Mouse (Mus musculus): ENCODE results near the gene Yrdc. TPM values are rescaled to one million over a fixed set of nuclear protein-coding genes. Genes with fewer than 3 reads are reported as not detected.

Gene Yrdc
- total RNA-seq (2022), result 10 to 100 TPM; 34.1 to 42.4 (median 40.9) TPM

GRCm38 (mm10) chr4:124850261-124850913 lies at the start of gene Yrdc:
Gene Yrdc, plus strand, starts transcription at chr4:124850679.
- DNase-seq (ENCODE audit: low spot score in 2 of 2), result peak; percentile 89 to 91

GRCm38 (mm10) chr4:124801552-124802308 lies 48.7 kb upstream of the Yrdc start, which contains the start of gene Mtf1:
Gene Mtf1, plus strand, starts transcription at chr4:124802104.
- DNase-seq (ENCODE audit: low spot score in 2 of 2), result peak; percentile 78 to 89

GRCm38 (mm10) chr4:124802309-124803260 lies 47.9 kb upstream of the Yrdc start:
- DNase-seq (ENCODE audit: low spot score in 2 of 2), result peak; percentile 93 to 94

- no peak for DNase-seq (ENCODE audit: low spot score in 2 of 2)
Observed at GRCm38 (mm10) chr4:124803406-124803805, 47.1 kb upstream of the Yrdc start.

GRCm38 (mm10) chr4:124808511-124808910 lies 42.0 kb upstream of the Yrdc start:
- DNase-seq (ENCODE audit: low spot score in 2 of 2), result no peak

GRCm38 (mm10) chr4:124809136-124809883 lies 41.2 kb upstream of the Yrdc start:
- DNase-seq (ENCODE audit: low spot score in 2 of 2), result no peak

- no peak for DNase-seq (ENCODE audit: low spot score in 2 of 2)
Observed at GRCm38 (mm10) chr4:124810056-124810455, 40.4 kb upstream of the Yrdc start.

- peak; percentile 54 to 68 for DNase-seq (ENCODE audit: low spot score in 2 of 2)
Observed at GRCm38 (mm10) chr4:124811347-124811975, 39.0 kb upstream of the Yrdc start.

- DNase-seq (ENCODE audit: low spot score in 2 of 2), result no peak
Observed at GRCm38 (mm10) chr4:124815901-124816300, 34.6 kb upstream of the Yrdc start.

- DNase-seq (ENCODE audit: low spot score in 2 of 2), result no peak
Observed at GRCm38 (mm10) chr4:124817803-124818202, 32.7 kb upstream of the Yrdc start.

GRCm38 (mm10) chr4:124818832-124819231 lies 31.6 kb upstream of the Yrdc start:
- DNase-seq (ENCODE audit: low spot score in 2 of 2), result no peak

- no peak for DNase-seq (ENCODE audit: low spot score in 2 of 2)
Observed at GRCm38 (mm10) chr4:124824967-124825366, 25.5 kb upstream of the Yrdc start.

- DNase-seq (ENCODE audit: low spot score in 2 of 2), result no peak
Observed at GRCm38 (mm10) chr4:124825371-124825965, 25.0 kb upstream of the Yrdc start.

- no peak for DNase-seq (ENCODE audit: low spot score in 2 of 2)
Observed at GRCm38 (mm10) chr4:124829671-124830070, 20.8 kb upstream of the Yrdc start.

GRCm38 (mm10) chr4:124832796-124833195 lies 17.7 kb upstream of the Yrdc start:
- no peak for DNase-seq (ENCODE audit: low spot score in 2 of 2)

GRCm38 (mm10) chr4:124838035-124838700 lies 12.3 kb upstream of the Yrdc start:
- DNase-seq (ENCODE audit: low spot score in 2 of 2), result no peak

GRCm38 (mm10) chr4:124840998-124841397 lies 9.5 kb upstream of the Yrdc start:
- no peak for DNase-seq (ENCODE audit: low spot score in 2 of 2)

GRCm38 (mm10) chr4:124843493-124843892 lies 7.0 kb upstream of the Yrdc start:
- DNase-seq (ENCODE audit: low spot score in 2 of 2), result no peak

GRCm38 (mm10) chr4:124847573-124847972 lies 2.9 kb upstream of the Yrdc start:
- peak; percentile 78 to 89 for DNase-seq (ENCODE audit: low spot score in 2 of 2)

Measured in layer of hippocampus, adult 8-10 months (tissue).